19 mouse cellular contexts compared by ENCODE assay signal in the genomic region with DNA sequence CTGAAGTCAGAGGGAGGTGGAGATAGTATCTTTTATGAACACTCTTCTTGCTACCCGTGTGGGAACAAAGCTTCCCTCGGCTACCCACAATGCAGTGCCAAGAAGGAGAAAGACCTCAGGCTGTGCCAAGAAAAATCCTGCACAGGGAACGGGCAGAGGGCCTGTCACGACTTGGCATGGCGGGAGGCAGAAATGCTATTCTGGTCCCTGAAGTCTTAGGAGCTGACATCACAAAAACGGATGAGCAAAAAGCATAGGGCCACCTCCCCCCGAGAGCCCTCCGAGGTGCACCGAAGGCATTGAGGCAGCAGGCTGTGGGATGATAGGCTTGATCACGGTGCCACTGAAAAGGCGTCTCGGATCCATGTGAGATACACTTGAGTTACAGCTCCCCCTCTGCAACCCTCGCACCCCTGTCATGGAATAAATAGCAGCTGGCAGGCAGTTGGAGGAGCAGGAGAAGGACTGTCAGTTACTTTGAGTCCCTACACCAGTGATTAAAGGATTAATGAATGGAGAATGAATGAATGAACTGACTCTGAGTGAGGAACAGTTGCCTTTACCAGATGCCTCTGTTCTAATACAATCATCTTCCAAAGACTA. TPM values are rescaled to one million over a fixed set of nuclear protein-coding genes. Genes with fewer than 3 reads are reported as not detected.
DNase-seq lines count a peak whose midpoint lies in the region; TF ChIP-seq lines count a peak whose summit lies in the region.
"Had no signal": no experiment of that assay in that cellular context is flagged by ENCODE, and none has a peak within 500 bp of the region (broad histone marks: within the 10 kb centered on the region; RNA-seq: fewer than 3 reads in every experiment).

No protein-coding gene starts in this region.

- no peak overlapping the region for H3K27ac ChIP-seq in cerebellum, adult 2 months (ENCODE audit: insufficient read depth, low read length)
- H3K27ac ChIP-seq: hindbrain, embryonic 15.5 days; lung, embryonic 15.5 days; midbrain, embryonic 10.5 days; stomach, postnatal 0 days had no signal

- 12% methylated on average over 13 of the region's 13 CpGs for WGBS in cerebellum, adult 2 months

- H3K27me3 ChIP-seq in cerebellum, adult 2 months (ENCODE audit: control insufficient read depth, insufficient read depth, low read length): no peaks in the 10 kb centered on the region
- H3K27me3 ChIP-seq: hindbrain, embryonic 15.5 days; lung, embryonic 15.5 days had no signal

- TF ChIP-seq POLR2A in cerebellum, adult 2 months (IDR thresholded peaks at IDR 0.05; ENCODE audit: borderline replicate concordance, insufficient read depth, low read length): no peak

- no peak overlapping the region for H3K4me3 ChIP-seq in cerebellum, adult 2 months (replicated peaks; ENCODE audit: insufficient read depth, low read depth, low read length)
- H3K4me3 ChIP-seq: heart, embryonic 12.5 days; hindbrain, embryonic 15.5 days; lung, embryonic 15.5 days; midbrain, embryonic 10.5 days had no signal

- DNase-seq in cerebellum, adult 2 months: peak; percentile 32 to 69
- DNase-seq in cerebellum, adult 11 months: no peak
- DNase-seq in frontal cortex, adult 2 months (ENCODE audit: extremely low spot score in 1 of 2, low spot score in 1 of 2): peak; percentile 27 to 57
- DNase-seq in frontal cortex, postnatal 14 days (ENCODE audit: low spot score in 2 of 2): no peak
- DNase-seq in left cerebral cortex, adult 18-20 months (ENCODE audit: low spot score in 2 of 2): peak; percentile 24 to 56
- no peak for DNase-seq in left cerebral cortex, adult 11 months (ENCODE audit: low spot score)
- peak; percentile 27 to 65 for DNase-seq in left cerebral cortex, postnatal 36 days (ENCODE audit: low spot score in 2 of 2)
- DNase-seq in thymus, postnatal 14 days: no peak
- DNase-seq: adrenal gland, adult 2 months; kidney, adult 8-10 months; liver; spleen, adult 18-20 months had no signal

- intact Hi-C loops in left cerebral cortex, postnatal 36 days (cut with DNase I): no loop called here

- peaks cover 10% of the 10 kb centered on the region; the same call in 1 of the 2 replicates for H3K4me1 ChIP-seq in cerebellum, adult 2 months (ENCODE audit: control insufficient read depth, insufficient read depth, low read length)
- H3K4me1 ChIP-seq: hindbrain, embryonic 15.5 days; midbrain, embryonic 10.5 days had no signal

- TF ChIP-seq CTCF in cerebellum, adult 2 months (IDR thresholded peaks at IDR 0.05; ENCODE audit: borderline replicate concordance, insufficient read depth, low read depth, low read length): no peak

RNA-seq across cellular contexts. Expression of gene Lyzl4, which starts 48.8 kb away (rescaled TPM):
- 0.38 and 0.63 TPM in 2 replicates for polyA plus RNA-seq in cerebellum, adult 2 months (2012; rRNA removed)
- 0.54 and 1.3 TPM in 2 replicates for polyA plus RNA-seq in frontal cortex, adult 2 months (2012; rRNA removed)
- 1 to 10 TPM; 1.4 to 1.8 TPM for total RNA-seq in left cerebral cortex, adult 18-20 months (2021)
- total RNA-seq in left cerebral cortex, postnatal 36 days (2021): 1 to 10 TPM; 2.0 to 2.1 TPM
- total RNA-seq: adrenal gland, adult 2 months; gastrocnemius, adult 8-10 months had no signal
- polyA plus RNA-seq: embryonic facial prominence, embryonic 11.5 days; heart, embryonic 12.5 days; lung, embryonic 15.5 days; midbrain, embryonic 10.5 days had no signal

RNA-seq across cellular contexts. Expression of gene Vipr1, which starts 49.5 kb away (rescaled TPM):
- polyA plus RNA-seq in cerebellum, adult 2 months (2012; rRNA removed): 5.2 and 9.3 TPM in 2 replicates
- 15.4 and 16.9 TPM in 2 replicates for polyA plus RNA-seq in frontal cortex, adult 2 months (2012; rRNA removed)
- 10 to 100 TPM; 22.1 to 35.8 TPM for total RNA-seq in left cerebral cortex, adult 18-20 months (2021)
- total RNA-seq in left cerebral cortex, postnatal 36 days (2021): 10 to 100 TPM; 25.2 to 27.2 TPM

Comparison
In these comparisons a context has a peak if more than half of its experiments do, and no peak if none do; other contexts are left out.
1. DNase-seq: peak in cerebellum, adult 2 months (2 of 2), frontal cortex, adult 2 months (2 of 2), left cerebral cortex, adult 18-20 months (2 of 2) and left cerebral cortex, postnatal 36 days (2 of 2); none in cerebellum, adult 11 months (single experiment), frontal cortex, postnatal 14 days (0 of 2), left cerebral cortex, adult 11 months (single experiment) and thymus, postnatal 14 days (single experiment).